Mouse (Mus musculus) 3T3-L1 (cell line): ENCODE measurements around the gene Sprr2k.

ENCODE experiments used
- DNase-seq: peaks from one replicate; pipeline ENCODE4 v3.0.0-alpha.2; 2015; ENCODE audit warnings: low read depth, low spot score

Gene Sprr2k

DNA sequence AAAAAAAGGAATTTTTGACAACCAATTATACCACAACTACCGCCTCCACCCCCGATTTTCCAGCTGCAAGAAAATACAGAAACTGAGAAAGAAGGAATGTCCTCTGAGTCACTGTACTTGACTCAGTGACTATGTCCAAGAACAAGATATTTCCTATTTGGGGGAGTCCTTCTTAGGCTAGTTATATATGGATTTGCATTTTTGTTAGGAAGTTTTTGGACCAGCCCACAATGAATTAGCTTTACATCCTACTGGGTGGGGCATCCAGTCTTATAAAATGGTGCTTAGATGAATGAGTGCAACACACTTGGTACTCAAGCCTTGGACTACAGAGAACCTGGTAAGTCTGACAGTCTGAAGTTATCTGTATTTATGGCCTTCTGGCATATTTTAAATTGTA, at the start of gene Sprr2k:
Gene Sprr2k, plus strand, starts transcription at position 301 of the 400 bp plus-strand sequence.
- peak; percentile 46 for DNase-seq

DNA sequence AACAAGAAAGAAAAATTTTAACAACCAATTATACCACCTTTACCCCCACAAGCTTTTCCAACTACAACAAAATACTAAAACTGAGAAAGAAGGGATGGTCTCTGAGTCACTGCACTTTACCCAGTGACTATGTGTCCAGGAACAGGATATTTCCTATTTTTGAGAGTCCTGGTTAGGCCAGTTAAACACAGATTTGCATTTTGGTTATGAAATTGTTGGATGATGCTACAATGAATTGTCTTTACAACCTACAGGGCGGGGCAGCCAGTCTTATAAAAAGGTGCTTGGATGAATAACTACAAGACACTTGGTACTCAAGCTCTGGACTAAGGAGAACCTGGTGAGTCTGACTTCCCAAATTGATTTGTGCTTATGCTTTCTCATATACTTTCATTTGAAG, 47.0 kb upstream of the Sprr2k start, which contains the start of gene Sprr2h:
Gene Sprr2h, plus strand, starts transcription at position 301 of the 400 bp plus-strand sequence.
- DNase-seq: no peak

DNA sequence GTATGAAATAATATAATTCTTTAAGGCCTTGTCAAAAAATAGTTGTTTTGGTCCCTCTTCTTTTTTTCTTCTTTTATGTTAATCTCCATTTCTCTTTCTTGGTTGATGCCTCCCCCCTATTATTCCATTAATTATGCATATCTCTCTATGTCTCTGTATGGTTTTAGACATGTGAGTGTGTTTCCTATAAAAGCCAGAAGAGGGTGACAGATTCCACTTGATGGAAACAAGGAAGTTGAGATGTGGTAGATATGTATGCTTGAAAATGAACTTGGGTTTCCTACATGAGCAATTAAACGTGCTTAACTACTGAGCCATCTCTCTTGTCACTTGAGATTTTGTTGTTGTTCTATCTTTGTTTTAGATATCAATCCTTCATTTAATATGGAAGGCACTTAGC, 38.1 kb upstream of the Sprr2k start:
- peak; percentile 73 for DNase-seq

DNA sequence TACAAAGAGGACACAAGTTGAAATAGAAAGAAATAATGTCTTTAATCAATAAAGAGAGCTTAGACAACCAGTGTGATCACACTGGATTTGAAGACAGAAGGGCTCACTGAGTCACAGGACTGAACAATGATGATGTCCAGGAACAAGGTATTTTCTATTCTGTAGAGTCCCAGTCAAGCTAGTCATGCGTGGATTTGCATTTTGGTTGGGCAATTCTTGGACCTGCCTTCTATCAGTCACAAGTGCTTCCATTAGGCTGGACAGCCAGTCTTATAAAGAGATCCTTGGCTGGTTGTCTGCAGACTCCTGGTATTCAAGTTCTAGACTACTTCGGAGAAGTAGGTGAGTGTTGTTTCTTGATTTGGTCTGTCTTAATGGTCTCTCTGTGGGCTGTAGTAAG, 24.7 kb upstream of the Sprr2k start, which contains the start of gene Sprr2i:
Gene Sprr2i, plus strand, starts transcription at position 301 of the 400 bp plus-strand sequence.
- DNase-seq: no peak

DNA sequence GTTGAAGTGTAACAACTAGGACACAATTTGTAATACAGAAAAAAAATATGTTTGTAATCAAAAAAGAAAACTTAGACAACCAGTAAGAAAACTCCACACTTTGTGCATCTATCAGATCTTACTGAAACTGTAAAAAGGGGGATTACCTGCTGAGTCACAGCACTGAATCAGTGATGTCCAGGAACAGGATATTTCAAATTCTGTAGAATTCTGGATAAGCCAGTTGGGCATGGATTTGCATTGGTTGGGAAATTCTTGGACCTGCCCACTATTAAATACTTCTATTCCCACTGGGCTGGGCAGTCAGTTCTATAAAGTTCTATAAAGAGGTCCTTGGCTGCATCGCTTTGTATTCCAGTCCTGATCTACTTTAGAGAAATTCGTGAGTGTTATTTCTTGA, 14.6 kb upstream of the Sprr2k start, which contains the start of gene Sprr2j-ps:
Gene Sprr2j-ps, plus strand, starts transcription at position 301 of the 400 bp plus-strand sequence.
- peak; percentile 31 for DNase-seq

DNA sequence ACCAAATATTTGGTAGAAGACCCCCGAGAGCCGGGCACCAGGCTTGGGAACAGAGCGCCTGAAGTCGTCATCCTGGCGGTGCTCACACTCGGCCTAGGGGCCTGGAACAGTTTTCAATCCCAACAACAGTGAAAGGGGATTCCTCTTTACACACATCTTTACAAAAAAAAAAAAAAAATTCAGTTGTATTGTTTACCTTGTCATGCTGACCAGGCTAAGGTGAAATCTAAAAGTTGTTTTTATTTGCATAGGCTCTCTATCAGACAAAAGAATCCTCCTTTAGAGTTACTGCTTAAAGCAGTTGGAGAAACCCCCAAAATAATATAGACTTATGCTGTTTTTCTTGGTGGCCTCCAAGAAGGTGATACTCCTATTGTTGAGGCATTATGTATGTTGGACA, 3.1 kb upstream of the Sprr2k start, which contains the start of gene Gm9774:
Gene Gm9774, minus strand, starts transcription at position 101 of the 400 bp plus-strand sequence.
- DNase-seq: no peak

DNA sequence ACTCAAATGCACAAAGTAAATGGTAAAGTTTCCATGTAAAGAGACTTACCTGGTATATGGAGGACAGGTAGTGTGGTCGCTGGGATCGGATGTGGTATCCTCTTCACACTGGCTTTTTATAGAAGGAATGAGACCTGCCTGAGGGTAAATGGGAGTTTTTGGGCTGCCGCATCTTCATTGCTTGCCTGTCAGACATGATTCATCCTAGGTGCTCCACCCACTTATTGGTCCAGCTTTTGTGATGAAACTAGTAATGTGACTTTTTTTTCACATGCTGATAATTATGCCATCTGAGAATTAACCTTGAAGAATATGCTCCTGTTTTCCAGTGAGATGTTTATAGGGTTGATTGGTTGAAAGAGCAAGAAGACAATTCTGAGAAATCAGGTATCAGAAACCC, 6.3 kb downstream of the Sprr2k start, which contains the start of gene Sprr1b:
Gene Sprr1b, minus strand, starts transcription at position 101 of the 400 bp plus-strand sequence.
- DNase-seq: no peak

DNA sequence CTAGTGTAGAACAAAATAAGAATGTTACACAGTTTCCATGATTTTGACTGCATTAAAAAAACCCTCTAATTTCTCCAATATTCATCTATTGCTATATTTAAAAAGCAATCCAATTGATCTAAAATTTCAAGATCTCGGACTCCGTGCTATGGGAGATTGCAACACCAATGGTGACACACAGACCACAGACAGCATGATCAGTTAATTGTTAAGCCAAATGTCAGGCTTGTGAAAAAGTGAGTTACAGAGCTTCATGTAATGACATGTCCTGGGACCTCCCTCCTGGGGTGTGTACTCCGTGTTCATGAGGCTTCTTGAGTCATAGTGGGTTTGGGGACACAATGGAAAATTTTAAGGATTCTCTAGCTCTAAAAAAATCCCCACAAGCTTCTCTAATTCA, 7.8 kb downstream of the Sprr2k start:
- no peak for DNase-seq

DNA sequence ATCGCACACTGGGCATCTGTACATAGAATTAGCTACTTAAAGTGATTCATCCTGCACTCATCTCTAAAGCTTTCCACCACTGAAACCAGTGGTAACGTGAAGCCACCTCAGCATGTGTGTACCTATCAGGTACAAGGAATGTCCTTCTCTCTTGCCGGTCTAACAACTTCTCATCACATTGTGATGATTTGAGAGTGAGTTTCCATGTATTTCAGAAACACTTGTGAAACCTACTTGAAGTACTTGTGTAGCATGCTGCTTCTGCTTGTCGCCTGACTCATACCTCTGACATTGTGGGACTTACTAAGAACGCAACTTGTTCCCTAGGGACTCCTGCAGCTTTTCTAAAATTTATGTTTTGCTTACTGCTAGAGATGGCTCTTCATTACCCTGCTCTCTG, 22.8 kb downstream of the Sprr2k start:
- DNase-seq: peak; percentile 49

DNA sequence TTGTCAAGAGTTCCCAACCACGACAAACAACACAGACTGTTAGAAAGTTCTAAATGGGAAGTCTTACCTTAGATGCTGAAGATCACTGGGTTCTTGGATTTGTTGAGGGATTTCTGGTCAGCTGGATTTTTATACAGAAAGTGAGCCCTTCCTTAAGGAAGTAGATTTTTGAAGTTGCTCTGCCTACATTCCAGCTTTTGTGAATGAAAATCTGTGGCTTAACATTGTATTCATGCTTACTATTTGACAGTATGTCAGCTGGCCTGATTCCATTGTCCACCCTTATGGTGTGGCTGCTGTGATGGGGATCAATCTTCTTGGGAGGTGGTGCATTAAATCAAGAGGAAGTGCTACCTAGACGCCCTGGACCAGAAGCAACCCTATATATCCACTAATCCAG, 26.2 kb downstream of the Sprr2k start, which contains the start of gene Sprr3:
Gene Sprr3, minus strand, starts transcription at position 101 of the 400 bp plus-strand sequence.
- no peak for DNase-seq

DNA sequence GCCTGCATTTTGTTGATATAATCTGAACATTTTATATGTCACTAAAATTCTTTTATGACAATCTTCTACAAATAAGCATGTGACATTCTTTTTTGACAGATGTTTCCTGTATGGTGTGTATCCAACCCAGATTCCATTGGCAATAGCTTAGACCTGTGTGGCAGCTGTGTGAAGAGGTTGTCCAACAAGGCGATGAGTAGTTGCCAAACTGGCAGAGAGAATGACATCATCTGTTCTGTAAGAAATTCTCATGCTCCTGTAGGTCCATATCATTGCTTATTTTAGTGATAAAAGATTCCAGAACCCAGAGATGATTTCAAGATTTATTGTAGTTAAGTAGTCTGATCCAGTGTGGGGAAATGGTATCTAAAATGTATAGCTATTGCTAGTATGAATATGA, 34.2 kb downstream of the Sprr2k start:
- peak; percentile 74 for DNase-seq

DNA sequence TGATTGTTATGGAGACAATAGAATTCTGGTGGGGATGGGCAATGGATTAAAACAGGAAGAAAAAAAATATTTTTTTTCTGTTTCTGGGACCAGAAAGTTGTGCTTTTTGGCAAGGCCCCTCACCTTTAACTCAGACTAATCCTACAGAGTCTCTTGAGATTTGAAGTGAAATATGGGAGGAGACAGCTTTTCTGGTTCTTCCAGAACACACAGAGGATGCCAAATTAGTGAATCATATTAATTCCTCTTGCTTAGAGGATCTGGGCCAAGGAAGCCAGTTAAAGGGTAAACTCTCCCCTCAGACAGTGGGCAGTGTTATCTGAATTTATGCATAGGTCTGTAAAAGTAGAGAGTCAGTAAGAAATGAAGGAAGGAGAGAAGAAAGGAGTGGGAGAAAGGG, 35.0 kb downstream of the Sprr2k start:
- peak; percentile 73 for DNase-seq

DNA sequence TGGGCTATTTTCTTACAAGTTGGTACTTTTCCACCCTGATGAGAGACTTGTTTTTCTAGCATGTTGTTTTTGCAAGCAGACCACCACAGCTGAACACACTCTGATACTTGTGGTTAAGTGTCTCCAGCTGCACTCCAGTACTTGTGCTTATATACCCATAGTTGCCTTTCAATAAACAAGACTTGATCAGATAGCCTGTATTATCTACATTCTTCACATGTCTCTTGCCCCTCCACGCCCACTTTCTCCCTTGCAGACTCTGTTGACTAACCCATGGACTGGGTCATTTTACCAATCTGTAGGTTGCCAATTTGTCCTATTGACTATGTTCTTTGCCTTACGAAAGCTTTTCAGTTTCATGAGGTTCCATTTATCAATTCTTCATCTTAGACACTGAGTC, 37.7 kb downstream of the Sprr2k start:
- no peak for DNase-seq

DNA sequence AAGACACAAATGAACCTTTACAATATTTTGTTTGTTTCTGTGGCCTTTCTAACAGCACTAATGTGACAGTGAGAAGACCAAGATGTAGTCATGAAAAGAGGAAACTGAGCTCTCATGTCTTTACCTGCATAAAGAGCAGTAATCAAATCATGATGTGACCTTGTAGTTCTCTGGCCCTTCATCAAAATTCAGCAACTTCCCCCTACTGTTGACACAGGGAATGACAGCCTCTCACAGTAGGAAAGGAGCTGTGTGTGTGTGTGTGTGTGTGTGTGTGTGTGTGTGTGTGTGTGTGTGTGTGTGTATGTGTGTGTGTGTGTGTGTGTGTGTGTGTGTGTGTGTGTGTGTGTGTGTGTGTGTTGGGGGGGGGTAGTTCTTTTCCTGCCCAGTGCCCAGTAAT, 48.9 kb downstream of the Sprr2k start:
- peak; percentile 55 for DNase-seq
